Mouse (Mus musculus) adipocyte (in vitro differentiated cells): ENCODE data around the gene Kctd14.

Experiments
- DNase-seq: peaks from one replicate; pipeline ENCODE4 v3.0.0-alpha.2; 2016; ENCODE audit warnings: low spot score

Kctd14 gene

DNA sequence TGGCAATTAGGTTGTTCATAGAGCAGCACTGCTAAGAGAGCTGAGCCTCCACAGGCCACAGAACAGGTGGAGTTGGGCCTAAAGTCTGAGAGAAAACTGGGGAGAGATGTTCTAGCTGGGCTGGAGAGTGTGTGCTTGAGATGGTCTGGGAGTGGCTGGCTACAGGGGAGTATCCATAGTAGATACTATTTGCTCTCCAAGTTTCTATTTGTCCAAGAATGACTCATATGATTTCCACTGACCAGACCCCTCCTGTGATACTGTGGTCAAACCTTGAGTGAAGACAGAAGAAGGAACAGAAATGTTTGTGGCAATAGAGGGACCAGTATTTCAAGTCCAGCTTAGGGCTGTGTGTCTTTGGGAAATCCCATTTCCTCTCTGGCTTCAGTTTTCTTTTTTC is 12.1 kb upstream of the Kctd14 start:
- DNase-seq: no peak

DNA sequence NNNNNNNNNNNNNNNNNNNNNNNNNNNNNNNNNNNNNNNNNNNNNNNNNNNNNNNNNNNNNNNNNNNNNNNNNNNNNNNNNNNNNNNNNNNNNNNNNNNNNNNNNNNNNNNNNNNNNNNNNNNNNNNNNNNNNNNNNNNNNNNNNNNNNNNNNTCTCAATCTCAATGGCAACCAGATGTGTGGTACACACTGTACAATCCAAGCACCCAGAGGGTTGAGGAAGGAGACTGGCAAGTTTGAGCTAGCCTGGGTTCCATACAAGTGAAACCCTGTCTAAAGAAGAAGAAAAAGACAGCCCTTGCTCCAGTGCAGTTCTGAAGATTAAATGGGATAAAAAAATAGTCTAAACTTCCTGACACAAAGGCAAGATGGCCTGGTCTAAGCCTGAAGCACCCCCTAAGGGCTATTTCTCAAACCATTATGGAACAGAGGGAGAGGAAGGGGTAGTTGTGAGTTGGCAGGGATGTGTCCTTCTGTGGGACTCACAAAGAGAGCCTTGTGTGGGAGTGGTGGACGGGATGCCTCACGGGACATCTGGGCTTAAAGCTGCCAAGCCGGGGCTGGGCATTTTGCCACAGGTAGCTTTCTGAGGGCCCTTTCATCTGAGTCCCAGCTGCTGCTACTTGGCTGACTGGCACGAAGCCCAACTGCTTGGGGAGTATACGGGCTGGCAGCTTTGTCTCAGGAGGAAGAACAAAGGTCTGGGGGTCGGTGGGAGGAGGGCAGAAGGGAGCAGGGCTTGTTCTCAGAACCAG is 4.8 kb upstream of the Kctd14 start:
- peak; percentile 85 for DNase-seq

DNA sequence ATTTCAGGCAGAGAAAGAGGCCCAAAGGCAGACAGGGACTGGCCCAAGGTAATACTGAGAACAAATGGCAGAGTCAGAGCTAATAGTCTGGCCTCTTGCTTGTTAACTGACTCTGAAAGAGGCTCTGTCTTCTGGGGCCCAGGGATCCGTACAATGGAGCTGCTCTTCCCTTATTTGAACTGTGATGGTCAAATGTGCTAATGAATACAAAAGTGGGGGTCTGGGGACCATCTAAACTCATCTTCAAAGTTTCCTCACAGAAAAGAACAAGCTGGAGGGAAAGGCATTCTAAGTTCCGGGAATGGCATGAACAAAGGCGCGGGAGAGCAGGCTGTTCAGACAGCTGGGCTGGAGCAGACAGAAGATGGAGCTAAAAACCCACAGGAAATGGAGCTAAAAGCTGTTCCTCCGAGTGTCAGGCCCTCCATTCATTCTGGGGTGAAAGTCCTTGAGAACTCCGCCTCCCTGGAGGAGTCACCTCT is 4.0 kb upstream of the Kctd14 start:
- peak; percentile 47 for DNase-seq

DNA sequence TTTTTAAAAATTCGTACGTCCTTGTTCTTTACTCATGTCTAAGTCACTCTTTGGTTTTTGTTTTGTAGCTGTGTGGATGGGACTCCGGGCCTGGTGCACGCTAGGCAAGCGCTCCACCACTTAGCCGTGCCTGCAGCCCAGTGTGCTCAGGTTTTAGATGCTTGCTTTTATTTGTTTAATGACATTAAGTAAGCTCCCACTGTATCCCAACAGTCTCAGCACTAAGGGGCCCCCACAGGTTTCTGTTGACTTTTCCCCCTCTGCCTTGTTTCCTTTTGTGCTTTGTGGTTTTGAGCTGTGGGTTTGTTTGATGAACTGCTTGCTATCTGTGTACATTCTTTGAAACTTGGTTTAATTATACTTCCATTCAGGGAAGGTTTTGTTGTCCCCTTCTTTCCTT is 1.1 kb downstream of the Kctd14 start:
- DNase-seq: no peak

DNA sequence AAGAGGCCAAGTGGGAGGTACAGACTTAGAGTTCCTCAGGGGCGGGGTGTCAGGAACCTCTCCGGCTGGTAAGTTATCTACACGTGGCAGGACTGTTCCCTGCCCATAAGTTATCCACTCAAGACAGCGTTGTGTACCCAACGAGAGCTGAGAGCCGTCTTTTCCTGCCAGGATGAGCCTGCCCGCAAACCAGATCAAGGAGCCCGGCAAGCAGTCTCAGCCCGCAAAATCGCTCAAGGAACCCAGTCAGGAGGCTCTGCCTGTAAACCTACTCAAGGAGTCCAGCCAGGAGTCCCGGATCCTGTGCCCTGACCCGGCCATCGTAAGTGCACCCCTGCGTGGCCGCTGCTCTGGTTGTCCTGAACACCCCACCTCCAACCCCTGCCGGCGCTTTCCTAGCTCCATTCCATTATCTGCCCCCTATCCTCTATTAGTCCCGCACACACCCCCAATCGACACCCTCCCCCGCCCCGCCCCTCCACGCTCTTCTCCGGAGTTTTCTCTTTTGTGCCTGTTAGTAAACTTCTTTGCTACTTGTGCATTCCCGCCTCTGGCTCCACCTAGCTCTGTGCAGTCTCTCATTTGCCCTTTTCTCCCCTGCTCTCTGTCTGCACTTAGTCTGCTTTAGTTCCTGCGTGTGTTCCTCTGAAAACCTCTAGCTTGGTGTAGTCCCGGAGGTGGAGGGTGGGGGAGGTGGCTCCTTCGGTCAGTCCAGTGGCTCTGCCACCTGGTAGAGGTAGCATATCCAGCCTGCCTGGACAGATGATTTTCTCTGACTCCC is 2.2 kb downstream of the Kctd14 start:
- peak; percentile 55 for DNase-seq

DNA sequence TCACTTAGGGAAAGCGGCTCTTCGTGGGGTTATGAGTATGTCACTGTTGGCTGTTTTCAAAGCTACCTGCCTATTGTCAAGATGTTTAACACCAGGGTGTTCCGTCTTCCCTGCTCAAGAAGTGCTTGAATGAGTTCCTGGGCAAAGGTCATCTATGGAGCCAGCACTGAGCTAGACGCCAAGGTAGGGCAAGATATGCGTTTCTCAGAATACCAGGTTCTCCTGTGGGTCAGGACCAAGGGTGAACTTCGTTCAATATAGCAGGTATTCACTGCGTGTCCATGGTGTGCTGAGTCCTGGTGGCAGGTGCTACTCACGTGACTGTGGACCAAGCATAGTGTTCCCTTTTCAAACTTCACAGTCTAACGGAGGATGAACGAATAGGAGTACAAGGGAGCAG is 3.7 kb downstream of the Kctd14 start:
- no peak for DNase-seq

DNA sequence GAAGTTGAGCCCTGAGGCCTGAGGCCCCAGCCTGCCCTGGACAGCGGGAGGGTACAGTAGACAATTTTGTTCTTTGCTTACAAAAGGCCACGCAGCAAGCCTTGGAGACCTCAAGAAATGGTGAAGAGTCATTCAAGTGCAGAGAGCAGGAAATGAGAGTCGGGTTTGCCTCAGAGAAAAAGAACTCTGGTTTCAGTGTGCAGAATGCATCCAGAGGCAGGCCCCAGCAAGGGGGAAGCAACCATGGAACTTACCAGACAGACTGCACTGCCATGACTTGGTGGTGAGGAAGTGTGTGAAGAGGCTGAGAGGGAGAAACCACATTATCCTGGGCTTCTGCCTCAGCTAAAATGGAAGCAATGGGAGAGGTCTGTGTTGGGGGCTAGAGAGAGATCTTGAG is 4.5 kb downstream of the Kctd14 start:
- no peak for DNase-seq

DNA sequence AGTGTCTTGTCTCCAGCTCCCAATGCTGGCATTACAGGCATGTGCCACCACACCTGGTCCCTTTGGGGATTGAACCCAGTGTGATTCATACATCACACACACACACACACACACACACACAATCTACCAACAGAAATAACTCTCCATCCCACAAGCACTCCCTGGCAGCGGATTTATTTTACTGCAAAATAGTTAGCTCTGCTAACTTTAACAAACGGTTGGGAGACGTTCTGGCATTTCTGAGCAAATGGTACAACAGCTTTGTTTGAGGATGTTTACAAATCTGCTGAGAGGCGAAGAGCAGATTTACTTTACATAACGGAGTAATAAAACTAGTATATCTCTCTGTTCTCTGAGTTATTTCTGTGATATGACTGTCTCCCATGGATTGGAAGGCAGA is 21.9 kb downstream of the Kctd14 start:
- no peak for DNase-seq

DNA sequence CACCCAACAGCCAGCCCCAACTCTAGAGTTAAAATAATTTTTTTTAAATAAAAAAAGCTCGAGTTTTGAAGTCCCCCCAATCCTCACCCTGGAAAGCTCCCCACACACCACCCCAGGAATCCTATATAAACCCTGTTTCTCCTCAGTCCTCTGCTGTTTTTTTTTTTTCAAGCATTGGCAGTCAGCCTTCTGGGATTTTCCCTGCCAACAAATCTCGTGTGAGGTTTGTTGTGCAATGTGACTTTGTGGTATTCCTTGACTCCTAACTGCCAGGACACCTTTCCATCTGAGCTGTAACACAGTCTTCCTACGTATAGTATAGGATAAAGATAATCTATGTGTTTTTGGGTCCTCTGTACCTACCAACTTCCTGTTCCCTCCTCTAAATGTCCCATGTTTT is 28.2 kb downstream of the Kctd14 start:
- peak; percentile 87 for DNase-seq

DNA sequence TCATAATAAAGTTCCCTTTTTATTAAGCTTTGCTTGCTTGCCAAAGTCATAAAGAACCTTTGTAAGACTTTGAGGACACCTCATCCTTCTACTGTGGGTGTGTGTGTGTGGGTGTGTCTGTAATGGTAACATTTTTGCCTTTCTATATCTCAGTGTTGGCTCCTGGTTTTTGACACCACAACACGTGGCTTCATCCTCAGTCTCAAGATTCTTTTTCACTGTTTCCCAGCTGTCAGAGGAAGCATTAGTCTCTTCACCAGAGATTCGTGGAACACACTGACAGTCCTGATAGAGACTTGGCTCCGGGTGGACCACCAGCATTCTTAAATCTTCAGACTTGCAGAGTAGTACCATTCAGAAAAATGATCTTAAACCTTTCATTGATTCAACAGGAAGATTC is 29.2 kb downstream of the Kctd14 start:
- no peak for DNase-seq

DNA sequence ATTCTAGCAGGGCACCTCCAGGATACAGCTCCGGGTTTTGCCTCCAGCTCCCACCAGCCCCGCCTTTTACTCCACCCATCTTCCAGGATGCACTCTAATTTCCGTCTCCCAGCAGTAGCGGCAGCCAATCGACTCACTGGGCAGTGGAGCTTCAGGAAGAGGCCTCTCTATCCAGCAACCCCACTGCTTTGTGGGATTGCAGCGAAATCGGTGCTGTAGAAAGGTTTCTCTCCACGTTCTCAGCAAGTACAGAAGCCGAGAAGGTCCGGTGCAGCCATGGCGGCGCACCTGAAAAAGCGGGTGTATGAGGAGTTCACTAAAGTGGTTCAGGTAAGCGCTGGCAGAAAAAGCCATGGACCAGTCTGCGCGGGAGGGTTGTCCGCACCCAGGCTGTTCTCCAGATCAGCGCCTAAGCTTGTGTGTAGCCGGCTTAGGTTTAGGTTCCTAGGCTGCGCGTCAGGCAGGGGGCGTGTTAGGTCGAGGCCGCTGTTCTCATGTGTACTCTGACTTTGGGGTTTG is 29.8 kb downstream of the Kctd14 start, which contains the start of gene Ints4:
Gene Ints4, plus strand, starts transcription at position 136 of the 519 bp plus-strand sequence.
- DNase-seq: peak; percentile 95

DNA sequence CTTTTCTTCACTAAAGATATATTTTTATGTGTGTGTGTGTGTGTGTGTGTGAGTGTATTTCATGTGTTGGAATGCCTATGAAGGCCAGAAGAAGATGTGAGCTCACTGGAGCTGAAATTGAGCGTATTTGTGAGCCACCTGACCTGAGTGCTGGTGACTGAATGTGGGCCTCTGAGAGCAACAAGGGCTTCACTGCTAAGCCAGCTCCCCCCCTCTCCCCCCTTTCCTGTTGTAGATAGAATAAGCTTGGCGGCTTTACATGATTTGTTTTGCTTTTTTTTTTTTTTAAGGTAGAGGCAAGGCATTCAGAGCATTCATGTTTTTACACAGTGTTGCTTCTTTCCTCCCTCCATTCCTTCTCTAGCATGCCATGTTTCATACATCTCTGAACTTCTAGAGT is 32.3 kb downstream of the Kctd14 start:
- no peak for DNase-seq

DNA sequence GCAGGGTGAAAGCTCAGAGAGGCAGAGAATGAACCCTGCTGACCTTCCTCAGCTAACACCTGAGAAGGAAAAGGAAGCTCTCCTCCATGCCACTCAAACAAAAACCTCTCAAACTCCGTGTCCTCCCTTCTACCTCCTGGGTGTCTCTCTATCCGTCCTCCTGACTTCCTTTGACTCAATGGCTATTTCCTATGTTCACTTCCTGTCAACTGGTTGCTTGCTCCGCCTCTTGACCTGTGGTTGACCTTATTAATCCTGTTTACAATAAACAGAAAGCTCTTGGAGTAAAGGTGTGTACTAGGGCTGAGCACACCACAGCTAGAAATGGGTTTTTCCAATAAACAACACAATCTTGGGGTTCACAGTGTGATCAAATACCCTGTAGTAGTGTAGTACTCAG is 40.0 kb downstream of the Kctd14 start:
- DNase-seq: no peak

DNA sequence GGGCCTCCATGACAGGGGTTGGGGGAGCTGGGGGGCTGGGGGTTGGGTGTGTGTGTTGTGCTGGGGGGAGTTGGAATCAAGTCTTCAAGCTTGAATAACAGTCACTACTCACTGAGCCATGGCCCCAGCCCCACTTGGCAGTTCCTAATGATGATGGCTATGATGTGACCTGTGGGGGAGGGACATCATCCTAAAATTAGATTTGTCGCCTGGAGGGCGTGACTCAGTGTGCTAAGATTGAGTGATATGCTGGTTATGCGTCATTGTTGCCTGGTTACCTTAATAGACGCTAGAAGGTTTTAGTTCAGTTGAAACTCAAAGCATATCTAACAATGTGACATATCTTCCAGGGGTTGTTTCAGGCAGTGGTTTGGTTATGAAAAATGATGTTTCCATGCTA is 41.3 kb downstream of the Kctd14 start:
- peak; percentile 26 for DNase-seq

DNA sequence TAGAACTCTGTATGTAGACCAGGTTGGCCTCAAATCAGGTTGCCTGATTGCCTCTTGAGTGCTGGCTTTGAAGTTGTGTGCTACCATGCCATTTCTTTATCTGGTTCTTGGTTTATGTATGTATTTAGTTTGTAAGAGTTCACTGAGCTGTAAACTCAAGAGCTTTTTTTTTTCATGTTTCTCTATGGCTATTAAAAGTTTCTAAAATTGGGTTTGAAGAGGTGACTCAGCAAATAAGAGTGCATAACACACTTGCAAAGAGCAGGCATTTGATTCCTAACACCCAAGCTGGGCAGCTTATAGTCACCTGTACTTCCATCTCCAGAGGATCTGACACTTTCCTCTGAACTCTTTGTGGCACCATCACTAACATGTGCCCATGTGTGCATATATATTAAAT is 43.9 kb downstream of the Kctd14 start:
- DNase-seq: no peak

DNA sequence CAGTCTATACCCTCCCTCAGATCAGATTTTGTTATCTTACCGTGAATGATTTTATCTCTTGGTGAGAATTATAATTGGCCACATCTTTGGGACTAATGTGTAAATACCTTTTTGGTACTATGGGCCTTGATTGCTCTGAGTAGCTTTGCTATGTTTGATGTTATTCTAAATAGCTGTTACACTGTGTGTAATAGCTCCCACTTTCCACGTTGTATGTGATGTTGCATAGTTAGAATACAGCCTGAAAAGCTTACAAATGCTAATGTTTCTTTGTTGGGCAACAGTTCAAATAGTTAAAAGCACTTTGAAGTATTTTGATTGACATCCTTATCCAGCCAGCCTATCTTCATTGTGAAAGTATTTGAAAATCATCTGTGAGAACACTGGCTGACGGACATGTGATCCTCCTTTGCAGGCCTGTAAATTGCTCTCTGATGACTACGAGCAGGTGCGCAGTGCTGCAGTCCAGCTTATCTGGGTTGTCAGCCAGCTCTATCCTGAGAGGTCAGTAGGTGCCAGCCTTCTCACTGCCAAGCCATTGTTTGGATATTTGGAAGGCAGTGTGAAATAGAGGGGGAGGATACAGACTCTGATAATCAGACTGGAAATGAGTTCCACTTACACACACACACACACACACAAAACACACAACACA is 49.6 kb downstream of the Kctd14 start:
- no peak for DNase-seq
